Mouse (Mus musculus) forebrain, postnatal 0 days (tissue): Measurements from ENCODE around the gene Guca1b. TPM values are rescaled to one million over a fixed set of nuclear protein-coding genes. Genes with fewer than 3 reads are reported as not detected.

Source experiments
- ATAC-seq: fragments of 200-750 bp; cut with Nextera tagmentation; 2 replicates; pipeline ENCODE4 v1.8.0; 2017; ENCODE audit warnings: mild to moderate bottlenecking, moderate library complexity
- DNase-seq: peaks from one replicate; pipeline ENCODE4 v3.0.0-alpha.2; 2015
- H3K27ac ChIP-seq: fragments of 300-500 bp; sonication (generic); 2 replicates; pipeline ENCODE4 v1.5.1; 2014; ENCODE audit warnings: low read depth, mild to moderate bottlenecking, antibody characterized with exemption, low read length, moderate library complexity, mixed read lengths
- H3K27me3 ChIP-seq: fragments of 300-500 bp; sonication (generic); 2 replicates; pipeline ENCODE4 v1.6.1; 2014; ENCODE audit warnings: mild to moderate bottlenecking, low read length, mixed read lengths; ENCODE audit not compliant: insufficient read depth
- H3K36me3 ChIP-seq: fragments of 300-500 bp; sonication (generic); 2 replicates; pipeline ENCODE4 v1.6.1; 2014; ENCODE audit warnings: mild to moderate bottlenecking, moderate library complexity; ENCODE audit not compliant: insufficient read depth
- H3K4me1 ChIP-seq: fragments of 300-500 bp; sonication (generic); 2 replicates; pipeline ENCODE4 v1.6.1; 2014; ENCODE audit warnings: antibody characterized with exemption; ENCODE audit not compliant: insufficient read depth
- H3K4me2 ChIP-seq: fragments of 300-500 bp; sonication (generic); 2 replicates; pipeline ENCODE4 v1.6.1; 2014; ENCODE audit warnings: low read depth, mild to moderate bottlenecking, moderate library complexity
- H3K4me3 ChIP-seq: fragments of 300-500 bp; sonication (generic); 2 replicates; pipeline ENCODE4 v1.5.1; 2014; ENCODE audit warnings: low read depth, low read length, mixed read lengths
- H3K9ac ChIP-seq: fragments of 300-500 bp; sonication (generic); 2 replicates; pipeline ENCODE4 v1.6.1; 2014; ENCODE audit warnings: mild to moderate bottlenecking
- H3K9me3 ChIP-seq: fragments of 300-500 bp; sonication (generic); 2 replicates; pipeline ENCODE4 v1.6.1; 2016; ENCODE audit warnings: low read length
- CTCF ChIP-seq: sonication (generic); IDR thresholded peaks from 2 replicates; pipeline ENCODE4 v1.5.1; 2016; ENCODE audit warnings: antibody characterized with exemption, control low read depth, low read depth
- WGBS: fragments of 180-500 bp; shearing (Covaris S2); extraction: QIAGEN DNeasy Blood & Tissue Kit; methylation state at CpG from one replicate; pipeline ENCODE4 v1.1.7; 2014; 5-methylcytosine and 5-hydroxymethylcytosine counted together
- polyA plus RNA-seq: library from polyadenylated mRNA; unstranded; fragments of >200 nt; fragmentation: Nextera tagmentation; extraction: Ambion mirVana; gene quantifications from 2 replicates; pipeline ENCODE4 v1.2.1, GENCODE M21; 2015
- total RNA-seq: library from RNA; depleted of rRNA; stranded (reverse); fragments of >200 nt; gene quantifications from 2 replicates; pipeline ENCODE4 v1.2.3, GENCODE M21; 2014; rRNA removed

Guca1b gene
- total and polyA plus RNA-seq, 2 experiments from 2014 or later: 0.18 to 0.33 TPM

DNA sequence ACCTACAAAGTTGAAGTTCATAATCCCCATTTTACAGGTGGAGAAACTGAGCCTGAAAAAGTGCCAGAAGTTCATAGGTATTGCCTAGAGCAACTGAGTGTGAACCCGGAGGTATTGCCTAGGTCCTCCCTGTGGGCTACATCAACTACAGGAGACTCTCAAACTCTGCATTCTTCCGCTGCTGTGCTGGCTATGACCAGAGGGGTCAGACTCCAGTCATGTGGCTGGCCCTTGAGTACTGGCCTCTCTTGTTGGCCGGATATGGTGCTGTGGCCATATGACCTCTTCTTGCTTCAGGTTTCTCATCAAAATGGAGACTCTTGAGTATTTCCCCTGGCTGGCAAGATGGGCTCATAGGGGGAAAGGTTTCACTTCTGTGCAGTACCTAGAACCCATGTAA, 57.1 kb downstream of the Guca1b start:
- H3K27me3 ChIP-seq: peaks cover 7% of the 10 kb centered on the region
- no peak overlapping the region for H3K4me2 ChIP-seq
- H3K36me3 ChIP-seq: no peaks in the 10 kb centered on the region
- H3K27ac ChIP-seq: no peak overlapping the region
- H3K9me3 ChIP-seq: no peaks in the 10 kb centered on the region
- no peak for TF ChIP-seq CTCF
- ATAC-seq (no peak), DNase-seq (no peak)
- H3K9ac ChIP-seq: no peak overlapping the region
- H3K4me1 ChIP-seq: no peaks in the 10 kb centered on the region
- WGBS: 83% methylated on average over 3 of the region's 3 CpGs
- no peak overlapping the region for H3K4me3 ChIP-seq

Other genes with a start within 250 kb of the Guca1b start
- gene Mrps10, start 16.5 kb upstream of the Guca1b start, total RNA-seq: 28.6 and 42.4 TPM in 2 replicates
- 75.0 and 83.5 TPM in 2 replicates for gene Mrps10, start 16.5 kb upstream of the Guca1b start, polyA plus RNA-seq
- 0.23 TPM in 1 of 2 replicates, not detected in the other for gene Guca1a, start 15.2 kb downstream of the Guca1b start, total RNA-seq
- gene Guca1a, start 15.2 kb downstream of the Guca1b start, polyA plus RNA-seq: 0.33 and 0.59 TPM in 2 replicates
- gene AI661453, start 51.2 kb downstream of the Guca1b start, total RNA-seq: 0.05 and 0.08 TPM in 2 replicates
- gene AI661453, start 51.2 kb downstream of the Guca1b start, polyA plus RNA-seq: 0.22 TPM in 1 of 2 replicates, not detected in the other
- 0.14 and 0.31 TPM in 2 replicates for gene 1700001C19Rik, start 52.0 kb downstream of the Guca1b start, total RNA-seq
- gene 1700001C19Rik, start 52.0 kb downstream of the Guca1b start, polyA plus RNA-seq: 0.33 and 0.35 TPM in 2 replicates
- gene Taf8, start 116.9 kb downstream of the Guca1b start, total RNA-seq: 17.4 and 17.9 TPM in 2 replicates
- gene Taf8, start 116.9 kb downstream of the Guca1b start, polyA plus RNA-seq: 8.8 and 10.8 TPM in 2 replicates
- gene Ccnd3, start 119.7 kb downstream of the Guca1b start, total RNA-seq: 26.3 and 42.6 TPM in 2 replicates
- gene Ccnd3, start 119.7 kb downstream of the Guca1b start, polyA plus RNA-seq: 54.0 and 59.6 TPM in 2 replicates
- 21.9 and 23.7 TPM in 2 replicates for gene Bysl, start 226.1 kb downstream of the Guca1b start, total RNA-seq
- gene Bysl, start 226.1 kb downstream of the Guca1b start, polyA plus RNA-seq: 32.0 and 35.4 TPM in 2 replicates
- 31.5 and 37.0 TPM in 2 replicates for gene Med20, start 226.2 kb downstream of the Guca1b start, total RNA-seq
- gene Med20, start 226.2 kb downstream of the Guca1b start, polyA plus RNA-seq: 27.9 and 30.2 TPM in 2 replicates
- 4.7 and 10.6 TPM in 2 replicates for gene Gm20517, start 226.2 kb downstream of the Guca1b start, total RNA-seq
- 1.4 and 2.1 TPM in 2 replicates for gene Gm20517, start 226.2 kb downstream of the Guca1b start, polyA plus RNA-seq
- gene Usp49, start 245.3 kb downstream of the Guca1b start, total RNA-seq: 11.2 and 18.9 TPM in 2 replicates
- 2.8 and 4.7 TPM in 2 replicates for gene Usp49, start 245.3 kb downstream of the Guca1b start, polyA plus RNA-seq